Mouse (Mus musculus) ovary, postnatal 10 days (tissue): ENCODE results near the gene Cxcl17.
"Not testable (repeated sequence)": the region's sequence is repeated elsewhere in the genome, so short reads cannot be mapped to it uniquely, and the experiment has no call there.

Experiments
- DNase-seq: peaks from one replicate; pipeline ENCODE4 v3.0.0; 2022; ENCODE audit warnings: low spot score

Gene Cxcl17

GRCm38 (mm10) chr7:25424429-25424828 is 11.7 kb upstream of the Cxcl17 start:
- peak; percentile 72 for DNase-seq

- no peak for DNase-seq
Measured at GRCm38 (mm10) chr7:25422286-25422841, 9.7 kb upstream of the Cxcl17 start.

GRCm38 (mm10) chr7:25419943-25420342 is 7.3 kb upstream of the Cxcl17 start:
- no peak for DNase-seq

- DNase-seq: no peak
Measured at GRCm38 (mm10) chr7:25419536-25419935, 6.8 kb upstream of the Cxcl17 start.

- no peak for DNase-seq
Measured at GRCm38 (mm10) chr7:25417597-25417996, 4.9 kb upstream of the Cxcl17 start.

- no peak for DNase-seq
Measured at GRCm38 (mm10) chr7:25411861-25412260, 825 bp downstream of the Cxcl17 start.

GRCm38 (mm10) chr7:25410969-25411615 is 1.6 kb downstream of the Cxcl17 start:
- no peak for DNase-seq

- no peak for DNase-seq
Measured at GRCm38 (mm10) chr7:25409114-25409760, 3.4 kb downstream of the Cxcl17 start.

- DNase-seq: no peak
Measured at GRCm38 (mm10) chr7:25406468-25406867, 6.2 kb downstream of the Cxcl17 start.

GRCm38 (mm10) chr7:25402671-25403101 is 10.0 kb downstream of the Cxcl17 start:
- DNase-seq: no peak

- DNase-seq: no peak
Measured at GRCm38 (mm10) chr7:25401986-25402385, 10.7 kb downstream of the Cxcl17 start.

GRCm38 (mm10) chr7:25401551-25401950 is 11.1 kb downstream of the Cxcl17 start:
- DNase-seq: no peak

- DNase-seq: not testable (repeated sequence)
Measured at GRCm38 (mm10) chr7:25399028-25399427, 13.7 kb downstream of the Cxcl17 start.

GRCm38 (mm10) chr7:25398610-25399009 is 14.1 kb downstream of the Cxcl17 start, which contains the start of gene Lipe:
Gene Lipe, minus strand, starts transcription at chr7:25398710.
- DNase-seq: no peak

- no peak for DNase-seq
Measured at GRCm38 (mm10) chr7:25396621-25397020, 16.1 kb downstream of the Cxcl17 start.

GRCm38 (mm10) chr7:25395558-25396521 is 16.8 kb downstream of the Cxcl17 start:
- peak; percentile 88 for DNase-seq

GRCm38 (mm10) chr7:25395186-25395557 is 17.5 kb downstream of the Cxcl17 start:
- DNase-seq: no peak

- no peak for DNase-seq
Measured at GRCm38 (mm10) chr7:25394754-25395153, 17.9 kb downstream of the Cxcl17 start.

GRCm38 (mm10) chr7:25393451-25394210 is 19.1 kb downstream of the Cxcl17 start:
- DNase-seq: no peak

- DNase-seq: no peak
Measured at GRCm38 (mm10) chr7:25392851-25393250, 19.8 kb downstream of the Cxcl17 start.

GRCm38 (mm10) chr7:25391856-25392453 is 20.7 kb downstream of the Cxcl17 start:
- no peak for DNase-seq
